Mouse (Mus musculus): Measurements from ENCODE around the gene Zbed4. TPM values are rescaled to one million over a fixed set of nuclear protein-coding genes. Genes with fewer than 3 reads are reported as not detected.
"Not testable (repeated sequence)": the region's sequence is repeated elsewhere in the genome, so short reads cannot be mapped to it uniquely, and the experiment has no call there.

The Zbed4 gene
- polyA plus RNA-seq, 1 experiment from 2014 or later = 18.9 TPM

- 66% methylated on average over 6 of the region's 6 CpGs for WGBS
- ATAC-seq (ENCODE audit: insufficient number of reproducible peaks, low FRiP score) = no peak
- Histone ChIP-seq H3K27me3 (replicated peaks) (no peaks in the 10 kb centered on the region), H3K4me2 (no peak overlapping the region), H3K9ac (no peak overlapping the region), H3K27ac (ENCODE audit: poor library complexity, severe bottlenecking) (no peak overlapping the region), H3K4me1 (replicated peaks) (no peaks in the 10 kb centered on the region), H3K36me3 (no peaks in the 10 kb centered on the region), H3K9me3 (replicated peaks) (no peaks in the 10 kb centered on the region), H3K4me3 (no peak overlapping the region)
Measured at GRCm38 (mm10) chr15:88741366-88741765, 10.1 kb upstream of the Zbed4 start.

- 85% methylated on average over 5 of the region's 5 CpGs for WGBS
- H3K4me2 ChIP-seq; H3K27ac ChIP-seq (ENCODE audit: poor library complexity, severe bottlenecking); H3K4me1 ChIP-seq (replicated peaks); ATAC-seq (ENCODE audit: insufficient number of reproducible peaks, low FRiP score); H3K9ac ChIP-seq; H3K36me3 ChIP-seq; H3K9me3 ChIP-seq (replicated peaks); H3K27me3 ChIP-seq (replicated peaks); H3K4me3 ChIP-seq: not testable (repeated sequence)
Measured at GRCm38 (mm10) chr15:88743371-88743770, 8.1 kb upstream of the Zbed4 start.

GRCm38 (mm10) chr15:88745347-88745746 lies 6.1 kb upstream of the Zbed4 start:
- Histone ChIP-seq H3K9me3 (replicated peaks) (no peaks in the 10 kb centered on the region), H3K4me2 (no peak overlapping the region), H3K27me3 (replicated peaks) (no peaks in the 10 kb centered on the region), H3K4me3 (no peak overlapping the region), H3K4me1 (replicated peaks) (peaks cover 1% of the 10 kb centered on the region), H3K27ac (ENCODE audit: poor library complexity, severe bottlenecking) (no peak overlapping the region), H3K36me3 (no peaks in the 10 kb centered on the region), H3K9ac (no peak overlapping the region)
- 81% methylated on average over 3 of the region's 3 CpGs for WGBS
- no peak for ATAC-seq (ENCODE audit: insufficient number of reproducible peaks, low FRiP score)

GRCm38 (mm10) chr15:88745926-88746325 lies 5.5 kb upstream of the Zbed4 start:
- WGBS = 30% methylated on average over 3 of the region's 3 CpGs
- Histone ChIP-seq H3K36me3 (no peaks in the 10 kb centered on the region), H3K4me2 (no peak overlapping the region), H3K4me1 (replicated peaks) (peaks cover 7% of the 10 kb centered on the region), H3K27ac (ENCODE audit: poor library complexity, severe bottlenecking) (no peak overlapping the region), H3K4me3 (no peak overlapping the region), H3K9me3 (replicated peaks) (no peaks in the 10 kb centered on the region), H3K9ac (no peak overlapping the region), H3K27me3 (replicated peaks) (no peaks in the 10 kb centered on the region)
- ATAC-seq (ENCODE audit: insufficient number of reproducible peaks, low FRiP score) = no peak

- 88% methylated on average over 8 of the region's 8 CpGs for WGBS
- H3K27me3 ChIP-seq (replicated peaks); ATAC-seq (ENCODE audit: insufficient number of reproducible peaks, low FRiP score): not testable (repeated sequence)
Measured at GRCm38 (mm10) chr15:88749617-88750016, 1.8 kb upstream of the Zbed4 start.

GRCm38 (mm10) chr15:88750032-88750431 lies 1.4 kb upstream of the Zbed4 start:
- ATAC-seq (ENCODE audit: insufficient number of reproducible peaks, low FRiP score) = no peak
- 89% methylated on average over 10 of the region's 10 CpGs for WGBS
- Histone ChIP-seq H3K9ac (no peak overlapping the region), H3K27ac (ENCODE audit: poor library complexity, severe bottlenecking) (no peak overlapping the region), H3K36me3 (peaks cover 2% of the 10 kb centered on the region), H3K4me3 (no peak overlapping the region; the same call in 1 of the 2 replicates), H3K9me3 (replicated peaks) (no peaks in the 10 kb centered on the region), H3K4me1 (replicated peaks) (peaks cover 24% of the 10 kb centered on the region), H3K4me2 (0 out of 2 replicates have a peak overlapping the region, but pooled peaks have one; percentile 78), H3K27me3 (replicated peaks) (no peaks in the 10 kb centered on the region)

More at GRCm38 (mm10) chr15:88749617-88750016, 1.8 kb upstream of the Zbed4 start:
- H3K36me3 ChIP-seq; H3K4me2 ChIP-seq; H3K9me3 ChIP-seq (replicated peaks); H3K27ac ChIP-seq (ENCODE audit: poor library complexity, severe bottlenecking); H3K4me3 ChIP-seq; H3K9ac ChIP-seq: not testable (repeated sequence)
- H3K4me1 ChIP-seq (replicated peaks) = peaks cover 20% of the 10 kb centered on the region

GRCm38 (mm10) chr15:88750677-88751563 lies 540 bp upstream of the Zbed4 start:
- 6% methylated on average over 54 of the region's 54 CpGs for WGBS
- H3K9ac ChIP-seq = peak overlapping the region; percentile 98
- no peaks in the 10 kb centered on the region for H3K9me3 ChIP-seq (replicated peaks)
- peak; percentile 99 for ATAC-seq (ENCODE audit: insufficient number of reproducible peaks, low FRiP score)
- peak overlapping the region; percentile 87 for H3K27ac ChIP-seq (ENCODE audit: poor library complexity, severe bottlenecking)
- H3K4me1 ChIP-seq (replicated peaks) = peaks cover 27% of the 10 kb centered on the region
- peak overlapping the region; percentile 92 for H3K4me3 ChIP-seq
- H3K4me2 ChIP-seq = peak overlapping the region; percentile 78
- no peaks in the 10 kb centered on the region for H3K27me3 ChIP-seq (replicated peaks)
- peaks cover 11% of the 10 kb centered on the region for H3K36me3 ChIP-seq

GRCm38 (mm10) chr15:88752403-88752733 lies 908 bp downstream of the Zbed4 start:
- Histone ChIP-seq H3K27ac (ENCODE audit: poor library complexity, severe bottlenecking) (peak overlapping the region; percentile 92), H3K36me3 (peaks cover 20% of the 10 kb centered on the region), H3K9me3 (replicated peaks) (no peaks in the 10 kb centered on the region), H3K27me3 (replicated peaks) (no peaks in the 10 kb centered on the region), H3K4me1 (replicated peaks) (peaks cover 29% of the 10 kb centered on the region), H3K4me3 (peak overlapping the region; percentile 92), H3K9ac (peak overlapping the region; percentile 98), H3K4me2 (peak overlapping the region; percentile 74)
- WGBS = under 1% methylated on average over 8 of the region's 8 CpGs
- ATAC-seq (ENCODE audit: insufficient number of reproducible peaks, low FRiP score) = no peak

- Histone ChIP-seq H3K36me3 (peaks cover 38% of the 10 kb centered on the region), H3K4me2 (no peak overlapping the region), H3K27ac (ENCODE audit: poor library complexity, severe bottlenecking) (no peak overlapping the region), H3K9me3 (replicated peaks) (no peaks in the 10 kb centered on the region), H3K9ac (no peak overlapping the region), H3K4me1 (replicated peaks) (peaks cover 53% of the 10 kb centered on the region), H3K27me3 (replicated peaks) (no peaks in the 10 kb centered on the region), H3K4me3 (no peak overlapping the region)
- WGBS = 75% methylated on average over 2 of the region's 2 CpGs
- no peak for ATAC-seq (ENCODE audit: insufficient number of reproducible peaks, low FRiP score)
Measured at GRCm38 (mm10) chr15:88754896-88755295, 3.4 kb downstream of the Zbed4 start.

GRCm38 (mm10) chr15:88755761-88756160 lies 4.3 kb downstream of the Zbed4 start:
- H3K4me2 ChIP-seq = no peak overlapping the region
- WGBS = 95% methylated on average over 18 of the region's 18 CpGs
- peaks cover 48% of the 10 kb centered on the region for H3K4me1 ChIP-seq (replicated peaks)

GRCm38 (mm10) chr15:88758061-88758460 lies 6.6 kb downstream of the Zbed4 start:
- Histone ChIP-seq H3K4me1 (replicated peaks) (peaks cover 48% of the 10 kb centered on the region), H3K4me2 (peak overlapping the region; percentile 54), H3K9me3 (replicated peaks) (no peaks in the 10 kb centered on the region), H3K9ac (no peak overlapping the region; the same call in 1 of the 2 replicates), H3K36me3 (peaks cover 65% of the 10 kb centered on the region), H3K27me3 (replicated peaks) (no peaks in the 10 kb centered on the region), H3K4me3 (no peak overlapping the region), H3K27ac (ENCODE audit: poor library complexity, severe bottlenecking) (peak overlapping the region; percentile 87)
- peak; percentile 37; the same call in 1 of the 2 replicates for ATAC-seq (ENCODE audit: insufficient number of reproducible peaks, low FRiP score)
- 26% methylated on average over 3 of the region's 3 CpGs for WGBS

More at GRCm38 (mm10) chr15:88755761-88756160, 4.3 kb downstream of the Zbed4 start:
- ATAC-seq (ENCODE audit: insufficient number of reproducible peaks, low FRiP score) = no peak
- no peaks in the 10 kb centered on the region for H3K9me3 ChIP-seq (replicated peaks)
- no peaks in the 10 kb centered on the region for H3K27me3 ChIP-seq (replicated peaks)
- H3K9ac ChIP-seq = no peak overlapping the region
- H3K4me3 ChIP-seq = no peak overlapping the region
- peaks cover 43% of the 10 kb centered on the region for H3K36me3 ChIP-seq
- no peak overlapping the region for H3K27ac ChIP-seq (ENCODE audit: poor library complexity, severe bottlenecking)
